Mouse (Mus musculus) MEL (cell line): ENCODE results near the gene Mfsd13b.

Experiments used
- POLR2A ChIP-seq, 2 experiments: IDR thresholded peaks; 2 replicates each; pipeline ENCODE4 v1.6.1; 2011 to 2012; ENCODE audit warnings: low read length in 2 of 2, mild to moderate bottlenecking in 2 of 2, control low read depth in 1 of 2, improper control_type of control experiment in 1 of 2, low read depth in 1 of 2, moderate library complexity in 1 of 2; ENCODE audit not compliant: control insufficient read depth in 1 of 2, insufficient read depth in 1 of 2, poor library complexity in 1 of 2
- ZKSCAN1 ChIP-seq: IDR thresholded peaks from 2 replicates; pipeline ENCODE4 v1.6.1; 2012; ENCODE audit warnings: low read depth, mild to moderate bottlenecking, inconsistent platforms, low read length, improper control_type of control experiment, moderate library complexity
- ZNF384 ChIP-seq: IDR thresholded peaks from 2 replicates; pipeline ENCODE4 v1.6.1; 2012; ENCODE audit warnings: low read depth, mild to moderate bottlenecking, inconsistent platforms, low read length, improper control_type of control experiment

GRCm38 (mm10) chr7:121014486-121014885, 32.2 kb downstream of the Mfsd13b start:
- TF ChIP-seq ZKSCAN1 (no peak), POLR2A (IDR thresholded peaks at IDR 0.05; ENCODE audit: control insufficient read depth in 1 of 2, insufficient read depth in 1 of 2, low read depth in 1 of 2, low read length in 2 of 2, poor library complexity in 1 of 2) (no peak), ZNF384 (no peak)
